Mouse (Mus musculus): ENCODE measurements around the gene Twf1.

Gene Twf1

DNA sequence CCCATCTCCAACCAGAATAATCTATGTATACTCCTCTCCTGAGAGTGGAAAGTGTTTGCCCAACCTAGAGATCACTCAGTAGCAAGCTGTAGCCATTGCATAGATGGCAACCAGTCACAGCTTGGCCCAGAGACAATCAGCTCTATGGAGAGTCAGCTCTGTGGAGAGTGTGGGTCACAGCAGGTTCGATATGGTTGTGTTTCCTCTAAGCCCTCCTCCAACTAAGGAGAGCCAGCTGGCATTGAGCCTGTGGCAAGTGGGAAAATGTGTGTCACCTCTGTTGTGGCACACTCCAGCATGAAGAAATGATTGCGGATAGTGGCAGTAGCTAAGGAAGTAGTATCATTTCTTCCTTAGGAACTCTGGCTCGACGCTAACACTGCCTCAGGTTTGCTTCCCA, 18.2 kb downstream of the Twf1 start:
- no peak for DNase-seq

DNA sequence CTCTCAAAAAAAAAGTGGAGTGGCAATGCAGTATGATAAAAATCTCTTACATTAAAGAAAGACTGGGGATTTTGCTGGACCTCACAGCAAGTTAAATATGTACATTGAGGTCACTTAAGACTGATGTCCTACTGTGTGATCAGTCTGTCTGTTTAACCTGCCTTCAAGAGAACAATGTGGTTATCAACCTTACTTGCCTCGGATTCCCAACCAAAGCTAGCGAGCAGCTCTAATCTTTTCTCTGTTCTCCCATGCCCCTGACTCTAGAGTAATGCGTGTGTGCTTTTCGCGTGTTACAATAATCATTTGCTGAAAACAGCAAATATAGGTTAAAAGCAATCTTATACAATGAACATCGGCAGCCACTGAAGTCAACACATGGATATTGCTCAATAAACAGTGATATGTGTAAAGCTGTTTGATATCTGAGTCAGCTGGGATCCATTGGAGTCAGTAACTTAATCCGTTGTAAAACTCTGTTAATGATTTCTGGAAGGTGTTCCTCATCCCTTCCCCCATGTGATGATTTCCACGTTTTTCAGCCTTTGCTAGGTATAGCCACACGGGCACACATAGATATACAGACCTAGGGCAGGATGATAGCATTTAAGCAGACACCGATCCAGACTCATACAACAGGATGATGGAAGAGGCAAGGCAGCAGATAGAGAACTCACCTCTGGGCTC, 21.1 kb downstream of the Twf1 start:
- no peak for DNase-seq

DNA sequence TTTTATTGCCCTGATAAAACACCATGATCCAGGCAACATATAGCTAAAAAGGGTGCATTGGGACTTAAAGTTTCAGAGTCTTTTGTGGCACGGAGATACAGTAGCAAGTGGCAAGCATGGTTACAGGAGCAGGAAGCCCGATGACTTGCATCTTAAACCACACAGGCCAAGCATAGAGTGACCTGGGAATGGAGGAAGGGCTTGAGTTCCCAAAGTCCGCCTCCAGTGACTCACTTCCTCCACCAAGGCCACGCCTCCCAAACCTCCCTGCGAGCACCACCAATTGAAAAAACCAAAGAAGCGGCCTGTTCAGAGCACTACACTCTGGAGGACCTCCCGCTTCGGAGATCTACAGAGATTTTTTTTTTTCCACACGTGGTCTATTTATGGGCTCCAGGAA, 23.8 kb downstream of the Twf1 start:
- no peak for DNase-seq

DNA sequence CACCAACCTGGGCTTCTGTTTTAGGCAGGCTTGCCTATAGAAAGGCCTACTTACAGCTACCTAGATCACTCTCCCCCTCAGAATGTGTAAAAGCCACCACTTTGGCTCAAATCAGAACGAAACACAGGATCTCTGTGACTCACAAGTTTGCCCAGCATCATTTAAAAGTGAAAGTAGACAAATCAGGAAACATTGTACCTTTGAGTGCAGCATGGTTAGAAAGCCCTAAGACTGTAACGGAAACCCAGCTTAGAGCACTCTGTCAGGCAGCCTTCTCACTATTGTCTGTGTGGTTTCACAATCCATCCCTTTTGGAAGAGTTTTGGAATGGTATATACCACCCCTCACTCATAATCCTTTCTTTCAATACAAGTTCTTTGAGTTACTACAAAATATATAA, 24.8 kb downstream of the Twf1 start:
- no peak for DNase-seq

DNA sequence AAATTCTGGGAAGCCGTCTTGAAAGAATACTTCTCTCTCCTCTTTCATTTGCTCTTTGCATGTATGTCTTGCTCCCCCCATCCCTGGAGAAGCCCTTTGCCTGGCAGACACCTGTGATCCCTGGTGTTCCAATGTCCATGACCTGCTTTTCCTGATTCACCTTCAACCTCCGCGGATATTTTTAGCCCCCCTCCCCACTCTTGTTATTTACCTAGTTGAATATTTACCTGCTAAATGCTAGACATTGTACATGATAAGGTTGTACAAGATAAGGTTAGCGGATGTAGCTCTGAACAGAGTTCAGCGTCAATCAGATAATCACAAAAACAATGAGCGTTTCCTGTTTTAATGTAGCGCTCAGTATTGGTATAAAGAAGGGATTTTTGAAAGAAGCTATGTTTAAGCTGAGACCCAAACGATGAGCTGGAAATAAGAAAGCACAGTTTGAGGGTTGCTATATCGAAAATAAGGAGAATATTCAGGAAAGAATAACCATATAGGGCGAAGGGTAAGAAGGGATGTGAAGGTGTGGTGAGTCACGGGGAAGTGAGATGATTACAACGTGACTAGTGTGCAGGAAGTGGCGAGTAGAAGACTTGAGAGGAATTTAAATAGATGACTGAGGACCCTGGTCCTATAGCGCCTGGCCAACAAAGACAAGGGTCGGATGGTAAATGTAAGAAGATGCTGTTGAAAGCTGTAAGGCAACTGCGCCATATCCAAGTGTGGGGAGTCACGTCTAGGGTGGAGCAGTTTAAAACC, 30.6 kb downstream of the Twf1 start:
- DNase-seq, result no peak

DNA sequence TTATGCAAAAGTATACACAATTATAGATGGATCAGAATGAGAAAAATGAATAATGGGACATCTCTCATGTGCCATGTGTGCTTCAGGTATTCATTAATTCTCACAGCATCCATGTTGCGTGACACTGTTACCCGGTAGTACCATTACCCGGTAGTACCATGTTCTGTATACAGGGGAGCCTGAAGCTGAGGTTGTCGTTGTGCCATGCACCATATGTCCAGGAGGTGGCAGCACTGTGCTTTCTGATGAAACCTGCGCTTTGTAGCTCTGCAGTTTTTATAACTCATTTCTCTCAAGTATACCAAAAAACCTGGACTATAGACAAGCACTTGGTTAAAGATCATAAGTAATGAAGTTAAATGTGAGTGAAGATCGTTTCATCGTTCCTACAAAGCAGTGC, 32.2 kb downstream of the Twf1 start:
- DNase-seq, result peak; percentile 86

DNA sequence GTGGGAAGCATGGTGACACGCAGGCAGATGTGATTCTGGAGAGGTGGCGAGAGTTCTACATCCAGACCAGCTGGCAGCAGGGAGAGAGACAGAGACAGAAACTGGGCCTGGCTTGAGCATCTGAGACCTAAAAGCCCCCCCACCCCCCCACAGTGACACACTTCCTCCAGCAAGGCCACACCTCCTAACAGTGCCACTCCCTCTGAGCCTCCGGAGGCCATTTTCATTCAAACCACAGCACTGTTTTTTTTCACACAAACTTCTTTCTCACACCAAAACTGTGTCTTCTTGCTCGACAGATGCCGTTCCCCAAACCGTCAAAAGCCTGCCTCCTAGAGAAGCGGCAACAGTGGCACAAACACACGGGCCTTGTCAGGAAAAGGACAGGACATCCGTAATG, 36.2 kb downstream of the Twf1 start:
- no peak for DNase-seq

DNA sequence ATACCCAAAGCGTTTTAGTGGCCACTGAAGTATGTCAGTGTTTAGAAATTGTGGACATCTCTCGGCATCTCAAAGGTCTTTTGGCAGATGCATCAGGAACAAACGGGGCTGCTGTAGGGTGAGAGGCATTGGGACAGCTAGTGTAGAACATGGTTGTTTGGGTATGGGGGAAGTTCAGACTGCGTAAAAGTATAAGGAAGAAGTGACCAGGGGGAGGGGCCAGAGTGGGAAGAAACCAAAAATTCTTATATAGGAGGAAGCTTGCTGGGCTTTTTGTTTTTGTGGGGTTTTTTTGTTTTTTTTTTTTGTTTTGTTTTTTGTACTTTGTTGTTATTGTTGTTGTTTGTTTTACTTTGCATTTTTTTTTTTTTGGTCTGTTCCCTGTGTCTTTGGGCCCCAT, 44.8 kb downstream of the Twf1 start:
- no peak for DNase-seq

DNA sequence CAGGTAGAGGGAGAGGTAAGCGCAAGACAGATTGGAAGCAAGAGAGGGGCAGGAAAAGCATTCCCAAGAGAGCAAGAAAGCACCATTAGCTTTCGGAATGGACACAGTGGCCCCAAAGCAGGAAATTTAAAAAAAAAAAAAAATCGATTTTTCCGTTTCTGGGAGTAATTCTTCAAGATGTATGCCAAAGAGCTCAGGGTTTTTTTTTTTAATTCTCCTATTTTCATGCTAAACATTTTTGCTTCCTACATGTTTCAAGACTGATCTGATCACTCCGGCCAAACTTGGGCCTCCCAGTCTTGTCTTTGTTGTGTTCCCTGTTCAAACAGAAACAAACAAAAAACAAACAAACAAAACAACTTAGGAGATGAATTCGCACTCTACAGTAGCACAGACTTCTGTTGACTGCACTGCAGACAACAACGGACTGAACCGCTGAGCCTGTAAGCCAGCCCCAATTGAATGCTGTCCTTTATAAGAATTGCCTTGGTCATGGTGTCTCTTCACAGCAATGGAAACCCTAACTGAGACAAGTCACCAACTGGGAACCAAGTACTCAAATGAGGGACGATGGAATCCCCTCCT, 45.5 kb downstream of the Twf1 start:
- DNase-seq, result no peak

DNA sequence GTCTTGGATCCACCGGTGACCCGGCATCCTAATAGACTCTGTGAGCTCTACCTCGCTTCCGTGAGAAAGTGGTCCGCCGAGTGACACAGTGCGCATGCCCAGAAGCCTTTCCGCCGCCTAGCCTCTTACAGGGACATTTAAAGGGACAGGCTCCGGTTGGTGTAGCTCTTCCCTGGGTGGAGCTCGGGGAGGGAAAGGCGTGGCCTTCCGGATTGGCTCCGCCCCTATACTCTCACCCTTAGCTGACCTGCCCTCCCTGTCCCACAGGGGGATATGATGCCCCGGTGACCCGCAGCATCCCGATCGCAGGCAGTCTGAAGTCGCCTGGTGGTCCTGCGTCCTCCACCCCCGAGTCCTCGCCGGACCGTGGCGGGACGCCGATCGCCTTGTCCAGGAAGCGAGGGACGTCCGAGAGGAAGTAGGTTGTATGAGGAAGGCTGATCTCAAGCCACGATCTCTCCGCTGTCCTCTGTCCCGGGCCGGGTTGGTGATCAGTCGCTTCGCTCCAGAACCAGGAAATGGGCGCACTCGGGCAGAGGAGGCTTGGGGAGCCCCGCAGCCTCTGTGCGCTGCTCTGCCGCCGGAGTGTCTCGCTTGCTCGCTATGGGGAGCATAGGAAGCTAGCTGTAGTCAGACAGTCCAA, 46.2 kb downstream of the Twf1 start, which contains the start of the genes Pus7l and Irak4:
Pus7l (minus strand) TSS at position 139 of the 643 bp plus-strand sequence.
Irak4 (plus strand) TSS at position 235 of the 643 bp plus-strand sequence.
- peak; percentile 95 for DNase-seq

DNA sequence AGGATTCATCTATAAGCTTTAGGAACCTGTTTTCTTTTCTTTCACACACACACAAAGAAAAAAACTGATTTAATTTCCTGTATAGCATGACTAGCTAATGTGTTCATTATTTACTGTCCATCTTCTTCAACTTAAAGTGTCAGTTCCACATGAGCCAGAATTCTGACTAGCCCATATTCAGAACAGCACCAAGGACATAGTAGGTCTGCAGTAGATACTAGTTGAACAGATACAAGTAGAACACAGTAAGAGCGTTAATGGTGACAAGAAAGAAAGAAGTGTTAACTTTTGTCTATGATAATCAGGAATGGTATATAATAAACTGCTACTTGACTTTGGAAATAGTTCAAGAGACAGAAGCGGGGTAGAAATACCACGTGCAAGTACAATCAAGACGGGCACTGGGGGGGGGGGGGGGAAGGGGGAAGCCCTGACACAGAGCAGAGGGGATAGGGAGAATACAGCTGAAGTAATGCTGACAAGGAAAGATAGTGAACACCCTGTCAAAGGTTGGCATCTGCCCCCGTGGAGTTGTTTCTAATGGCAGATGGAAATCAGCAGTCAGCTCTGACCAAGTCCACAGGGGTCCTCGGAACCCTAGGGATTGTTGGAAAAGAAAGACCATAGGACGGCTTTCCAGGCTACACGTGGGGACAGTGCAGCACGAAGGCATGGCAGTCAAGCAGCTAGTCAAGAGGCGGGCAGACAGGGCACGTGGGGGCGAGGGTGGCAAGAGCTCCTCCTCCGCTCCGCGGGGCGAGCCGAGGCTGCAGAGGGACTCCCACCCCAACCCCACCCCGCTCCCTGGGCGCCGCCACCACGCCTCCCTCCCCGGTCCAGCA, 46.9 kb downstream of the Twf1 start:
- no peak for DNase-seq

DNA sequence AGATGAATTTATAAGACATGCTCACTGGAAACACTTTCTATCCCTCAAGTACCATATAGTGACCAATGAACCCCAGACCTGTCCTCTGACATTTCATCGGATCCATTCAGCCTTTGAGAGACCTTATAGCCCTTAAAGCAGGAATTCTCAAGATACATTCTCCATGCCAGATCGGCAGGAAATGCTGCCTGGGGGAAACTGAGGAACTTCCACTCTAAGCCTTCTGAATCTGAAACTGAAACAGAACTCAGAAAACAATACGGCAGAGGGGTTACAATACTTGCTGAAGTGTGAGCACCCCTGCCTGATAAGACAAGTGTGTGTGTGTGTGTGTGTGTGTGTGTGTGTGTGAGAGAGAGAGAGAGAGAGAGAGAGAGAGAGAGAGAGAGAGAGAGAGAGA, 50.4 kb downstream of the Twf1 start:
- no peak for DNase-seq

DNA sequence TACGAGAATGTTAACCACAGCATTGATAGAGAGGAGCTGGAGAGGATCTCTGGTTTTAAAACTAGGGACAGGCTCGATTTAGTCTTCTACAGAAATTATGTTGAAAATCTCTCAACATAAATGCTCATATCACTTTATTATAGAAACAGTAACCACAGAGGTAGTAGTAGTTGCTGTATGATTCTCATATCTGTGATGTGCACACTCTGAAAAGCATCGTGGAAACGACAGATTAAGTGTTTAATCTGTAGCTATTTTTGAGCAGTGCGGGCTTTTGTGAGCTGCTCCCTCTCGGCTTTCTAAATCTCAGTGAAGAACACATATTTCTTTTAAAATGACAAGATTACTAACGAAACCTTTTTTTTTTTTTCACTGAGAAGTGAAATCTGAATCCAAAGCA, 54.2 kb downstream of the Twf1 start:
- no peak for DNase-seq

DNA sequence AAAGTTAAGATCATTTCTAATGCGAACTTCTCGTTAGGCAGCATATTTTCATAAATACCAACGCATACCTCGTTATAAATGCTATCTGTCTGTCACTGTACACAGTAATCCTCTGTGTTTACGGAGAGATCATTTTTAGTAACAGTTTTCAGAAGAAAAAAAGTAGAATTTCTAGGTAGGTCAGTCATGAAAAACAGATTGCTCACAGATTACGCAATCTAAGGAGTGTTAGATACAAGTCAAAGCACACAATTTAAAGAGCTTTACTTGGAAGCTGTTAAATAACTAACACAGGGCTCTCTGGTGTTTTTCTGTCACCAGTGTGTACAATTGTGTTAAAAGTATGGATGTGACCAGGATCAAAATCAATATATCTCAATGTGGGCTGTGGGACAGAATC, 56.7 kb downstream of the Twf1 start:
- no peak for DNase-seq

DNA sequence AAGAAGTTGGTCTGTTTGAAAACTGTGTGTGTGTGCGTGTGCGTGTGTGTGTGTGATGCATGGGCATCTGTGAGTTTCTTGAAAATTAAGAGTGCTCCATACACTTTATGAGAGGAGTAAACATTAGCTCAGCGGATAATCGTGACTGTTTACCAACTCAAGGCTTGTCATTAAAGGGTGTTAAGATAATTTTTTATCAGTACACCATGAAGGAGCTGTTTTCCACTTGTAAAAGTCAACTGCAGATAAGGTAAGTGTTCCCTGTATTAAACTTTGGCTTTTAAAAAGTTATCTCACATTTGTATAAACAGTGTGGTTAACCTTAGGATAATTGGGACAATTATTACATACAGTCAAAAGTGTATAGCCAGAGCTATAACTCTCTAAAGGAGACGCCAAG, 57.4 kb downstream of the Twf1 start:
- DNase-seq, result no peak

DNA sequence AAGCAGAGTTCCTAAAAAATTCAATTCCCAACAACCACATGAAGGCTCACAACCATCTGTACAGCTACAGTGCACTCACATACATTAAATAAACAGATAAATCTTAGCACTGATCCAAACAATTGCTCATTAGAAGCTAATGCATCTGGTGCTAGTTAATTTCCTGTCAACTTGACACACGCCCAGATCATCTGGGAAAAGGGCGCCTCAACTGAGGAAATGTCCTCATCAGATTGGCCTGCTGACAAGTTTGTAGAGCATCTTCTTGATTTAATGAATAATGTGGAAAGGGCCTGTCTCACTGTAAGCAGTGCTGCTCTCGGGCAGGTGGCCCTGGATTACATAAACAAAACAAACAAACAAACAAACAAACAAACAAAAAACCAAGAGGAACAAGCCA, 59.2 kb downstream of the Twf1 start:
- no peak for DNase-seq

Data from kidney, postnatal 14 days (tissue).